8 mouse cellular contexts compared by ENCODE assay signal in the genomic region with DNA sequence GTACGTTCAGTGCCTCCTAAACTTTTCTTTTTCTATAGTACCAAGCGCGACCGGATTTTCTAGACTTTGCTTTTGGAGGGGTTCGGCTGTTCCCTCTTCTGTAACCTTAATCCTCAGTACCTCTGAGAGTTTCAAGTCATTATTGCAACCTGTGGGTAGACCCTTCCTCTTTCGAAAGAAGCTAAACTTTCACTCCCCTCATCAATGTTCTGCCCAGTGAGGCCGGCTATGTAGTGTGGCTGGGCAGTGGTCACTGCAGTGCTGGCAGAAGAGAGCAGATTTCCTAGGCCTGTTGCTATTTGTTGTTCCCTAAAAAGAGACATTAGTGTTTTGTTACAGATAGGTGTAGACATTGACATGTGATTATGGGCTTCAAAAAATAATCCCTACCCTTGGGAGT. TPM values are rescaled to one million over a fixed set of nuclear protein-coding genes. Genes with fewer than 3 reads are reported as not detected.
A peak's percentile ranks its signal among the peaks of the same experiment; 100 is the strongest.
DNase-seq lines count a peak whose midpoint lies in the region; ATAC-seq lines count a peak whose summit lies in the region.

No protein-coding gene starts in this region.

- H3K36me3 ChIP-seq in heart, embryonic 11.5 days (ENCODE audit: control insufficient read depth, insufficient read depth, low read length), result no peaks in the 10 kb centered on the region
- H3K36me3 ChIP-seq in forebrain, embryonic 13.5 days (ENCODE audit: poor library complexity, severe bottlenecking), result no peaks in the 10 kb centered on the region
- no peaks in the 10 kb centered on the region for H3K36me3 ChIP-seq in liver, embryonic 15.5 days (replicated peaks)

- H3K9ac ChIP-seq in heart, embryonic 11.5 days (ENCODE audit: low read depth, low read length), result 0 out of 2 replicates have a peak overlapping the region, but pooled peaks have one; percentile 46
- H3K9ac ChIP-seq in forebrain, embryonic 13.5 days, result no peak overlapping the region
- H3K9ac ChIP-seq in liver, embryonic 15.5 days, result no peak overlapping the region

- H3K4me3 ChIP-seq in heart, embryonic 11.5 days (ENCODE audit: low read depth, low read length), result peak overlapping the region; percentile 66
- H3K4me3 ChIP-seq in forebrain, embryonic 13.5 days, result peak overlapping the region; percentile 61; the same call in 1 of the 2 replicates
- H3K4me3 ChIP-seq in liver, embryonic 15.5 days (replicated peaks), result peak overlapping the region; percentile 67

- no peaks in the 10 kb centered on the region for H3K27me3 ChIP-seq in heart, embryonic 11.5 days (ENCODE audit: control insufficient read depth, insufficient read depth, low read length)
- no peaks in the 10 kb centered on the region for H3K27me3 ChIP-seq in forebrain, embryonic 13.5 days
- peaks cover 10% of the 10 kb centered on the region for H3K27me3 ChIP-seq in liver, embryonic 15.5 days

- H3K27ac ChIP-seq in heart, embryonic 11.5 days (ENCODE audit: low read depth, low read length), result no peak overlapping the region
- H3K27ac ChIP-seq in forebrain, embryonic 13.5 days, result no peak overlapping the region
- H3K27ac ChIP-seq in liver, embryonic 15.5 days (replicated peaks), result no peak overlapping the region

- intact Hi-C loops in heart, postnatal 25 days (cut with DNase I), result no loop called here

- no peak for DNase-seq in heart, postnatal 25 days (ENCODE audit: low spot score)
- peak; percentile 51 for DNase-seq in A20 (ENCODE audit: low read depth, low spot score)
- no peak for DNase-seq in B cell, adult 2 months
- DNase-seq in thymus, postnatal 0 days (ENCODE audit: low spot score), result no peak

- no peaks in the 10 kb centered on the region for H3K4me1 ChIP-seq in heart, embryonic 11.5 days (ENCODE audit: control insufficient read depth, insufficient read depth, low read length)
- peaks cover 8% of the 10 kb centered on the region; the same call in 1 of the 2 replicates for H3K4me1 ChIP-seq in forebrain, embryonic 13.5 days
- peaks cover 9% of the 10 kb centered on the region for H3K4me1 ChIP-seq in liver, embryonic 15.5 days (replicated peaks)

- 64% methylated on average over 7 of the region's 7 CpGs for WGBS in heart, embryonic 11.5 days (ENCODE audit: insufficient replicate concordance)
- WGBS in forebrain, embryonic 13.5 days, result 54% methylated on average over 7 of the region's 7 CpGs
- WGBS in liver, embryonic 15.5 days (ENCODE audit: insufficient replicate concordance), result 56% methylated on average over 7 of the region's 7 CpGs

- no peaks in the 10 kb centered on the region for H3K9me3 ChIP-seq in heart, embryonic 11.5 days (replicated peaks; ENCODE audit: control insufficient read depth, low read length)
- H3K9me3 ChIP-seq in forebrain, embryonic 13.5 days (replicated peaks), result no peaks in the 10 kb centered on the region
- H3K9me3 ChIP-seq in liver, embryonic 15.5 days (replicated peaks), result no peaks in the 10 kb centered on the region

- ATAC-seq in heart, embryonic 11.5 days (replicated peaks; ENCODE audit: insufficient number of reproducible peaks, low FRiP score, low TSS enrichment), result no peak
- no peak for ATAC-seq in forebrain, embryonic 13.5 days
- no peak for ATAC-seq in liver, embryonic 15.5 days (ENCODE audit: insufficient read depth)
- ATAC-seq in CD4-positive, CD25-positive, alpha-beta regulatory T cell, adult 4 months, result no peak

- H3K4me2 ChIP-seq in heart, embryonic 11.5 days, result peak overlapping the region; percentile 93
- peak overlapping the region; percentile 83 for H3K4me2 ChIP-seq in forebrain, embryonic 13.5 days
- peak overlapping the region; percentile 88; the same call in 1 of the 2 replicates for H3K4me2 ChIP-seq in liver, embryonic 15.5 days

RNA-seq across cellular contexts. Expression of a gene that starts 0.8 kb away (rescaled TPM):
- 13.5 and 14.1 TPM in 2 replicates for polyA plus RNA-seq in heart, embryonic 11.5 days (2014; fragmentation: Nextera tagmentation; extraction: Ambion mirVana)
- 10 to 100 TPM; 33.7 to 37.3 TPM for total RNA-seq in heart, postnatal 25 days (2021)
- polyA plus RNA-seq in forebrain, embryonic 13.5 days (2015; fragmentation: Nextera tagmentation; extraction: Ambion mirVana), result 10.4 and 12.4 TPM in 2 replicates
- 4.0 and 4.7 TPM in 2 replicates for polyA plus RNA-seq in liver, embryonic 15.5 days (2015; fragmentation: Nextera tagmentation; extraction: Ambion mirVana)
- polyA plus RNA-seq in thymus, postnatal 0 days (2015; fragmentation: Nextera tagmentation; extraction: Ambion mirVana), result 1.8 and 1.9 TPM in 2 replicates
- polyA plus RNA-seq in CD4-positive, CD25-positive, alpha-beta regulatory T cell, adult 4 months (2017; shearing (Covaris generic)), result 1 to 10 TPM; 1.4 to 1.7 TPM

RNA-seq across cellular contexts. Expression of a gene that starts 18.8 kb away (rescaled TPM):
- 0.46 and 0.80 TPM in 2 replicates for polyA plus RNA-seq in heart, embryonic 11.5 days (2014; fragmentation: Nextera tagmentation; extraction: Ambion mirVana)
- 1 to 10 TPM; 4.9 to 6.7 TPM for total RNA-seq in heart, postnatal 25 days (2021)
- polyA plus RNA-seq in forebrain, embryonic 13.5 days (2015; fragmentation: Nextera tagmentation; extraction: Ambion mirVana), result 1.1 and 1.4 TPM in 2 replicates
- 3.3 and 4.8 TPM in 2 replicates for polyA plus RNA-seq in liver, embryonic 15.5 days (2015; fragmentation: Nextera tagmentation; extraction: Ambion mirVana)
- polyA plus RNA-seq in thymus, postnatal 0 days (2015; fragmentation: Nextera tagmentation; extraction: Ambion mirVana), result 10.7 and 11.4 TPM in 2 replicates
- 10 to 100 TPM; 30.2 to 35.3 TPM for polyA plus RNA-seq in CD4-positive, CD25-positive, alpha-beta regulatory T cell, adult 4 months (2017; shearing (Covaris generic))
